Mouse (Mus musculus): Measurements from ENCODE around the gene Bicral.
"Not testable (repeated sequence)": the region's sequence is repeated elsewhere in the genome, so short reads cannot be mapped to it uniquely, and the experiment has no call there.

Bicral gene

DNA sequence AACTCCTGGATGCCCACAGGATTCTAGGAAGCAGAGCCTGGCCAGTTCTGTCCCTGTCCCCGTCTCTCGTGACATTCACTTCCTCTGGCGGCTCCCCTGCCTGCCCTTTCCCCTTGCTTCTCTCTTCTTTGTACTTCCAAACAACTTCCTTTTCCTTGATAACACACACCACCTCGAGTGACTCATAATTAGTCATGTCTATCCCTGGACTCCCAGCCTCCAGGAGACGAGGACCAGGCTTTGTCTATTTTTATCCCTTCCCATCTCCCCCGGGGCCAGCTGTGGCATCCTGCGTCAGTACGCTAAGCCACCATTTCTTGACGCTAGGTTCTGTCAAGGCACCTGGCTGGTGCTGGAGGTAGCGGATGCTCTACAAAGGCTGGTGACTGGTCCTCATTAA is 15.9 kb upstream of the Bicral start:
- DNase-seq: no peak

DNA sequence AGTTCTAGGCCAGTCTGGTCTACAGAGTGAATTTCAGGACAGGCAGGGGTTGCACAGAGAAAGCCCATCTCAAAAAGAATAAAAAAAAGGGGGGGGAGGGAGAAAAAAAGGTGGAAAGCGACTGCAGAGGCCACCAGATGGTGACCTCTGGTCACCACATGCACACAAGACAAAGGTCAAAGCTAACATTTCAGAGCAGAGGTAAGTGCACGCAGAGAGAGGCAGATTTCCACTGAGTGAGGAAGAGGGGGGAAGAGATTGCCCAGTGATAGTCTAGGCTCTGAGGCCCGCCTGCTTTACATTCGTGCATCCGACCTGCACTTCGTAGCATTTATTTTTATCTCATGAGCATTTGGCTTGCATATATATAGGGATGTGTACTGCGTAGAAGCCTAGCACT is 14.5 kb upstream of the Bicral start:
- no peak for DNase-seq

GRCm38 (mm10) chr17:46870913-46871312 is 12.6 kb upstream of the Bicral start:
- no peak for DNase-seq

GRCm38 (mm10) chr17:46870204-46870798 is 12.0 kb upstream of the Bicral start:
- no peak for DNase-seq

- DNase-seq: no peak
These were observed 8.6 kb upstream of the Bicral start for GRCm38 (mm10) chr17:46866836-46867235.

GRCm38 (mm10) chr17:46864566-46865195 is 6.4 kb upstream of the Bicral start:
- no peak for DNase-seq

- DNase-seq: no peak
These were observed 1.8 kb upstream of the Bicral start for GRCm38 (mm10) chr17:46860120-46860519.

DNA sequence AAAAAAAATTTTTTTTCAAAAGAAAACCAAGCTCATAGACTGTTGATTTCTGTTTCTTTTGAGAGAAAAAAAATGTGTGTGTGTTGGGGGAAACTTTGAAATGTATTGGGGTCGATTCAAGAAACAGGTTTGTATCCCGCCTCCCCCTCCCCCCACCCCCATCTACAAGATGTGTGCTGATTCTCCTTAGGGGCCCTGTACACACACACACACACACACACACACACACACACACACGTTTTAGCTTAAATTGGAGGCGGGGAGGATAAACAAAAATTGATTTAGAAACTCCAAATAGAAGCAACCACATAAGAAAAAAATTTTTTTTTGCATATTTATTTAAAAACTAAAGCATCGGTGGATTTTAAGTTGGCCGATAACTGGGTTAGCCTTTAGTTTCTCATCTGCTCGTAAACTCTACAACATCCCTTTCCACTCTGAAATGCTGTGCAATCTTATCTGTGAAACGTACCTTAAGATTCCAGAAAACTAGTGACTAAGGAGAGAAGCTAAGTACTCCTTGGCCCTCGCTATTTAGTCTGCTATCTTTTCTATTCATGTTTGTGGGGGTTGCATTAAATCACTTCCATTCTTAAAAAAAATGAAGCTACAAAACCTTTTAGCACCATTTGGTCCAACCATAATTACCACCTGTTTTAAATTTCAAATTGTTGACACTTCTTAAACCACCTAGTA is 615 bp upstream of the Bicral start:
- DNase-seq: no peak

DNA sequence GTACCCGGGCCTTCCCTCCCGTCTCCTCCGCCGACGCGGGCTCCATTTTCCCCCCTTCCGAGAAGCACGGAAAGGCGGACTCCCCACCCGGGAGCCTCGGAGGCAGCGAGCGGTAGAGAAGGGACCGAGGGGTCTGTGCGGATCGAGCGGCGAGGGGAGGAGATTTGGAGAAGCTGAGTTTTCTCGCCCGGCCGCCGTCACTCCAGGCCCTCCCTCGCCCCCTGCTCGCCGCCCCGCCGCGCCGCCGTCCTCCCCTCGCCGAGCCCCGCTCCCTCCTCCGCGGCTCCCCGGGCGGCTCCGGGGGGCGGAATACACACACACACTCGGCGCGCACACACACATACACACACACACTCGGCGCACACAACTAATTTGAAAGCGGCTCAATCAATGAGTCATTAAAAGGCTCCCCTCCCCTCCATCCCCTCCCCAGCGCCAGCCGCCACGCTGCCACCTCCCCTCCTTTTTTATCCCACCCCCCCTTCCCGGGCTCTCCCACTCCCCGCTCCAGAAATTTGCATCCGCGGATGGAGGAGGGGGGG is 850 bp downstream of the Bicral start:
- DNase-seq: peak; percentile 80

DNA sequence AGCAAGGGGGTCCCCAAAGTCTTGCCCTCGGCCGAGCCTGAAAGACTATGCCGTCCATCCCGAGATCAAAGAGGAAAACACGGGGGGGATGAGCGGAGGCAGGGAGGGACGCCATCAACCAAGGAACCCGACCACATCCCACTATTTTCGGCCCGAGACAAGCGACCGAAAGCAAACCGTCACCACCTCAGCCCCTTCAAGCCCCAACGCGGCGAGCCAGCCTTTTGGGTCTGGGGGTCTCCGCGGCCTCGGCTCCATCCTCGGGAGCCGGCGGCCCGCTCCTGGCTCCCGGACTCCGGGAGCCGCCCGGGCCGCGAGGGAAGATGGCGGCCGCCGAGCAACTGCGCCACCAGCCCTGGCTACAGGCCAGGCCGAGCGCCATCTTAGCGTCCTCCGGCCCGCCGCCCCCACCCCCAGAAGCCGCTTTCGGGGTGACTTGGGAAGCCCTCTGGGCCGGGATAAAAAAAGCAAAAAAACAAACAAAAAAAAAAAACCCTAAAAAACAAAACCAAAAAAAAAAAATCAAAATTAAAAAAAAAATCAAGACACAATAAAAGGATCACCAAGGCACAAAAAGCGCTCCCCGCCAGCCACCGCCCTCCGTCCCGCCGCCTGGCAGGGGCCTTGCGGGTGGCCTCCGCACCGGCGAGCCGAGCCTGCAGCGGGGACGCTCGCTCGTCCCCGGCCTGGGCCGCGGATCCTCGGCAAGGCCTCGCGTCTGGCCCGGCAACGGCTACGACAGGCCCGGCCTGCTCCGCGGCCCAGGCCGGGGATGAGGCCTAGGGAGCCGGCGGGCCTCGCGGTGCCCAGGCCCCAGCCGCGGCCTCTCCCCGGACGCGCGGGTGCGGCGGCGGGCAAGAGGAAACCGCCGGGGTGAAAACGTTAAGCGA is 1.6 kb downstream of the Bicral start:
- DNase-seq: peak; percentile 86

DNA sequence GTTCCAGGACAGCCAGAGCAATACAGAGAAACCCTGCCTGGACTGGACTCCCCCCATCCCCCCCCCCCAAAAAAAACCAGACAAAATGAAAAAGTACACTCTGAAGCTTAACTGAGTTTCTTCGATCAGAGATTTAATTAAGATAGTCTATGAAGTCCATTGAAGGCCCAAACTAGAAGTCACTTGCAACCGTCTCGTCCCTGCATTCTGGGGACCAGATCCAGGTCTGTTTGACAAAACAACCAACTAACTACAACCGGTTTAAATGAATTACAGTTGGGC is 2.2 kb downstream of the Bicral start:
- DNase-seq: no peak

GRCm38 (mm10) chr17:46855328-46856106 is 2.8 kb downstream of the Bicral start:
- peak; percentile 55 for DNase-seq

- no peak for DNase-seq
These were observed 3.6 kb downstream of the Bicral start for GRCm38 (mm10) chr17:46854640-46855110.

DNA sequence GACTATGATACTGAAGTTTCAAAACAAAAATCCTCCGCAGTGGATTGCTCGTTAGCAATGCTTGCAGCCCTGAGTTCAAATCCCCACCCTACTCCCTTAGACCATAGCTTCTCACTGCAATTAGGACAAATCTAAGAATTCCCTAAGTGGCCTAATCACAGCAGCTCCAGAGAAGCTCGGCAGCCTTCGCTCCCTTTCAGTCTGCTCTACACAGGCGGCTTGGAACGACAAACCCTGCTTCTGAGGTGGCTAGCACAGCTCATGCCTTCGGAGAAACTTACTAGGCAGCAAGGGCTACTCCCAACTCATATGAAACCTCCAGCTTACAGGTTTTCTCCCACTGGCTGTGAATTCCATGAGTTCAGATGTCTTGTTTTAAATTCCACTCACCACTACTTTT is 4.2 kb downstream of the Bicral start:
- no peak for DNase-seq

GRCm38 (mm10) chr17:46853281-46853680 is 5.0 kb downstream of the Bicral start:
- peak; percentile 77 for DNase-seq

DNA sequence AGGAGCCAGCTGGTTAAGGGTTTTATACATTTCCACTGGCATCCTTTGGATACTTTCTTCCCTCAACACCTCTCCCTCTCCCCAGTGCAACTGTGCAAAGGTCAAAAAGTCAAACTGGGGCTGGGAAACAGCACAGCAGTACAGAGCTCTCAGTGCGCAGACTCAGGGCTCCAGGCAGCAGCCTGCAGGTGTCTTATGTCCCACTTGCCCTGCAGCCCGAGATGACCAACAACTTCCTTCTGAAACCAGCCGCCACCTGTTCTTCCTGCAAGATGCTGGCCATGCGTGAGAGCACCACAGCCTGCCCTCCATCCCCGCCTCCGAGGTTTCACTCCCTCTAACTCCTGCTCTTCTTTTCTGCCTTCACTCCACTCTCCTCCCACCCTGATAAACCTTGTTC is 5.6 kb downstream of the Bicral start:
- no peak for DNase-seq

- no peak for DNase-seq
These were observed 11.1 kb downstream of the Bicral start for GRCm38 (mm10) chr17:46847206-46847605.

DNA sequence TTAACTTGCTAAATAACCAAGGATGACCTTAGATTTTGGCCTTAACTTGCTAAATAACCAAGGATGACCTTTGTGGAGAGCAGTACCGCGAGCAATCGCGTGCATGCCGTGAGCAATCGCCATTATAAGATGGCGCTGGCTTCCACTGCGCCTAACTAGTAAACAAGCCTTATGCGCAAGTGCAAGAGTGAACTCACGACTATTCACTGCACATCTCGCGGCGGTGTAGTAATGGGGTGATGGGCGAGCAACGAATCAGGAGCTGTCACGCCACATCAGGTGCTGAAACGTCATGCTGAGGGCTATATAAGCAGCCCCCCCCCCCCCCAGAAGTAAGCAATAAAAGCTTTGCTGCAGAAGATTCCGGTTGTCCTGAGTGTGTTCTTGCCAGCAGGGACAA is 11.7 kb downstream of the Bicral start:
- DNase-seq: not testable (repeated sequence)

GRCm38 (mm10) chr17:46845262-46845661 is 13.0 kb downstream of the Bicral start:
- DNase-seq: no peak

DNA sequence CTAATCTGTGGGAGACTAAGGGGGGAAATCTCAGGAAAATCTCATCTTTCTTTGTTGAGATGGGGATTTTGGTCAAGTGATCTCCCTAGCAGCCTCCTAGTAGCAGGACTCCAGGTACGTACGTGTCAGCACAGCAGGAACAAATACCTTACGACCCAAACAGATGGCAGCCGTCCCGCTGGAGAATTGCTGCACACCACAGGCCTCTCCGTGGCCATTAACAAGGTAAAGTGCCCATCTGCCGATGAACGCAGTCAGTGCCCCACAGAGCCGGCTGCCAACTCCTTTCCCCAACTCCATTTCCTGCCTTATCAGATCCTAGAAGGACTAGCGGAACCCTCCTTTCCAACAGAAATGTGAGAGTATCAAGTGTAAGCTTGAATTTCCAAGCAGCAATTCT is 13.5 kb downstream of the Bicral start:
- peak; percentile 84 for DNase-seq

DNA sequence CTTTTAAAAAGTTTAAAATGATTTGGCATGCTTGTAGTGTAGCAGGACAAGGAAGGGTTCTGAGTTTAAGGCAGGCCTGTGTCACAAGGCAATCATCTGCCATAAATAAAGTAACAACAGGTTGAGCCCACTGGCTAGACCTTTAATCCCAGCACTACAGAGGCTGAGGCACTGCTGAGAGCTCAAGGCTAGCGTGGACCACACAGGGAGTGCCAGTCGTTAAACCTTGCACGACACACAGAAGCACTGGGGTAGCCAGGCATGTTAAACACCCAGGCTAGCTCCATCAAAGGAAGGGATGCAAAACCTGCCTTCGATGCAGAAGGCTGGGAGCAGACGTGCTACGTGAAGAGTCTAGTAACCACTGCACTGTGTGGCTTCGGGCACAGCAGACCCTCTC is 14.6 kb downstream of the Bicral start:
- DNase-seq: no peak

GRCm38 (mm10) chr17:46843022-46843421 is 15.3 kb downstream of the Bicral start:
- DNase-seq: no peak
